Mouse (Mus musculus): ENCODE data around the gene Cd38.

DNA sequence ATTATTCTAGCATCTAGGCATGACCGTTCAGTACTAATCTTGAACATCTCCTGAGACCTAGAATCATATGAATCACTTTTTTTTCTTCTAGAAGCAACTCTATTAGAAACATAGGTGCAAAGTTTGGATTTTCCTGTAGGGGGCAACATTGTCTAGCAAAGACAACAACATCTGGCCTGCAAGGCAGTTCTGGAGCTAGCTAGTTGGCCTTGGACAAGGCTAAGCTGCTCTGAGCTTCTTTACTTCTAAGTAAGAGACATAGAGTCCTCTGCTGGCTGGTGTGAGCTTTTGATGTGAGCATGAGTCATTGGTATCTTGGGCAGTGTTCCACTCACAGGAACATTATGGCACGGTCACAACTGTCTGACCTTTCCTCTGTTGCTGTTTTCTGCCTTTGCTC is 25.8 kb downstream of the Cd38 start:
- peak; percentile 42; the same call in 1 of the 2 replicates for TF ChIP-seq CTCF (IDR thresholded peaks at IDR 0.05; ENCODE audit: low read depth)
- TF ChIP-seq EP300 (IDR thresholded peaks at IDR 0.05; ENCODE audit: low read depth): no peak
